Mouse (Mus musculus) myocyte (in vitro differentiated cells): ENCODE measurements at regions not wholly inside any gene's neighbourhood (a gene's known extent, or its start where the extent isn't known, plus 50 kb on each side); places are given as distances from the start of the nearest gene placed in this dataset.

Source experiments
- CEBPB ChIP-seq: IDR thresholded peaks from 2 replicates; pipeline ENCODE4 v1.6.1; 2011; ENCODE audit warnings: mild to moderate bottlenecking, moderate library complexity; ENCODE audit not compliant: poor library complexity, insufficient read depth, severe bottlenecking
- MAX ChIP-seq: IDR thresholded peaks from one replicate; pipeline ENCODE4 v1.6.1; 2011; ENCODE audit warnings: low read depth, mild to moderate bottlenecking, control low read depth
- POLR2A ChIP-seq: IDR thresholded peaks from one replicate; pipeline ENCODE4 v1.6.1; 2011; ENCODE audit warnings: low read depth, mild to moderate bottlenecking, control low read depth, moderate library complexity; ENCODE audit not compliant: insufficient read length
- POLR2AphosphoS2 ChIP-seq: IDR thresholded peaks from one replicate; pipeline ENCODE4 v1.6.1; 2011; ENCODE audit warnings: low read depth, control low read depth; ENCODE audit not compliant: insufficient read length
- SRF ChIP-seq: IDR thresholded peaks from one replicate; pipeline ENCODE4 v1.6.1; 2011; ENCODE audit warnings: low read depth; ENCODE audit not compliant: control insufficient read depth, insufficient read length
- USF1 ChIP-seq: IDR thresholded peaks from one replicate; pipeline ENCODE4 v1.6.1; 2011; ENCODE audit warnings: low read depth, mild to moderate bottlenecking, control low read depth, moderate library complexity

GRCm38 (mm10) chrX:142537259-142537963, 143.8 kb upstream of the Tmem164 start:
- TF ChIP-seq POLR2A (no peak), POLR2AphosphoS2 (no peak), USF1 (no peak), CEBPB (no peak), MAX (no peak), SRF (no peak)
